32 mouse cellular contexts compared by ENCODE assay signal in the genomic region with DNA sequence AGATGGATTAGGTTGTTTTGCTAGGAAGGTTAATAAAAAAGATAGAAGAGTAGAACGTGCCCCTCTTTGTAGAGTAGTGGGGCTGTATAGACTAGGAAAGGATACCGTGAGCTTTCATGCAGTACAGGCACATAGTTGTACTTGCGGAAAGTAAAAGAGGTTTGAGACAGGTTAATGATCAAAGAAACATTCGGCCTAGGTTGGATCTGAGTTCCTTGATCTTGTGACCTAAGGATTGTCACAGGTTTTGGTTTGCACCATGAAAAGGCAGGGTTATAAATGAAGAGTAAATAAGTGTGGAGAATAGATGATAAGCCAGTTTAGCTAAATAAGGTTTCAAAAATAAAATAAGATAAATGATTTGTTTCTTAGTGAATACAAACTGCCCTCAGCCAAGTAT. TPM values are rescaled to one million over a fixed set of nuclear protein-coding genes. Genes with fewer than 3 reads are reported as not detected.
"Had no signal": no experiment of that assay in that cellular context is flagged by ENCODE, and none has a peak within 500 bp of the region (broad histone marks: within the 10 kb centered on the region; RNA-seq: fewer than 3 reads in every experiment).

No protein-coding gene starts in this region.

- ATAC-seq: hindbrain, embryonic 16.5 days; hindbrain, postnatal 0 days; inflammation-experienced regulatory T-cells, adult 6 months; intestine, embryonic 15.5 days; intestine, embryonic 16.5 days; intestine, postnatal 0 days had no signal

- H3K9me3 ChIP-seq: heart, embryonic 10.5 days; heart, embryonic 12.5 days; heart, embryonic 13.5 days; heart, embryonic 15.5 days; hindbrain, embryonic 10.5 days; hindbrain, embryonic 12.5 days; hindbrain, embryonic 13.5 days; hindbrain, embryonic 15.5 days; intestine, embryonic 15.5 days; kidney, embryonic 15.5 days had no signal

- H3K27ac ChIP-seq: heart, adult 2 months; heart, embryonic 10.5 days; heart, embryonic 13.5 days; heart, embryonic 15.5 days; hindbrain, embryonic 10.5 days; hindbrain, embryonic 12.5 days; hindbrain, embryonic 13.5 days; hindbrain, embryonic 14.5 days; hindbrain, embryonic 15.5 days; hindbrain, postnatal 0 days; intestine, embryonic 15.5 days; kidney, embryonic 15.5 days; kidney, postnatal 0 days; layer of hippocampus, adult 2 months; left cerebral cortex, adult 2 months had no signal

- H3K4me3 ChIP-seq: heart, adult 2 months; heart, embryonic 10.5 days; heart, embryonic 12.5 days; heart, embryonic 13.5 days; heart, embryonic 15.5 days; hindbrain, embryonic 10.5 days; hindbrain, embryonic 12.5 days; hindbrain, embryonic 13.5 days; hindbrain, embryonic 15.5 days; intestine, embryonic 15.5 days; kidney, embryonic 15.5 days; layer of hippocampus, adult 2 months; left cerebral cortex, adult 2 months had no signal

- H3K9ac ChIP-seq: heart, embryonic 12.5 days; heart, embryonic 13.5 days; heart, embryonic 15.5 days; hindbrain, embryonic 12.5 days; hindbrain, embryonic 13.5 days; hindbrain, embryonic 14.5 days; hindbrain, embryonic 15.5 days; intestine, embryonic 15.5 days; kidney, embryonic 15.5 days had no signal

- H3K27me3 ChIP-seq: heart, embryonic 13.5 days; heart, embryonic 15.5 days; hindbrain, embryonic 12.5 days; hindbrain, embryonic 13.5 days; hindbrain, embryonic 15.5 days; intestine, embryonic 15.5 days; kidney, embryonic 15.5 days had no signal

- H3K4me2 ChIP-seq: heart, embryonic 11.5 days; heart, embryonic 12.5 days; heart, embryonic 13.5 days; heart, embryonic 15.5 days; hindbrain, embryonic 12.5 days; hindbrain, embryonic 13.5 days; hindbrain, embryonic 14.5 days; hindbrain, embryonic 15.5 days; intestine, embryonic 15.5 days; kidney, embryonic 15.5 days had no signal

- DNase-seq: heart, adult 2 months; heart, postnatal 10 days; heart, postnatal 14 days; heart, postnatal 36 days; heart, postnatal 4 days; kidney, adult 11 months; kidney, adult 18-20 months; kidney, postnatal 10 days; kidney, postnatal 4 days; layer of hippocampus, adult 9-11 months; layer of hippocampus, postnatal 36 days had no signal

RNA-seq across cellular contexts. Expression of gene Snhg11, which starts 11.3 kb away (rescaled TPM):
- total RNA-seq: heart, postnatal 36 days; hematopoietic stem cell, adult 5-6 weeks had no signal
